Mouse (Mus musculus): ENCODE measurements at regions not wholly inside any gene's neighbourhood (a gene's known extent, or its start where the extent isn't known, plus 50 kb on each side); places are given as distances from the start of the nearest gene placed in this dataset.

- TF ChIP-seq CTCF (IDR thresholded peaks at IDR 0.05; ENCODE audit: low read depth) (no peak), EP300 (optimal IDR thresholded peaks at IDR 0.05) (no peak)
Measured at GRCm38 (mm10) chr3:22023049-22023448, 53.4 kb upstream of the Tbl1xr1 start.
